35 mouse cellular contexts compared by ENCODE assay signal in the genomic region with DNA sequence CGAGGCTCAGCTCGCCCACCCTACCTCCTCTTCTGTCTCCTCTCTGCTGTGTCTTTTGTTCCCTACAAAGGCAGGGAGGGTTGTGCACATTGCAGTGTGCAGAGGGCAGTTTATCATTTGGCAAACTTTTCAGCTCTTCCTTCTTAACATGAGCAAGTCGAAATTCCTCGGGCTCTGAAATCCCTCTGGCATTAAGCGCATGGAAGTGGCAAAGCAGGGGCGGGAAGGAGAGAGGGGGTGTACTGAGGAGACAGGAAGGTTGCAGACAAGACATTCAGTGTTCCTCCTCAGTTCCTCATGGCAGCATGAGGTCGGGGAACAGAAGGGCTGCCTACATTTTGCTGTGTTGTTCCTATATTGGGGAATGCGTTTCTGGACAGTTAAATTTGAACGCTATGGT. TPM values are rescaled to one million over a fixed set of nuclear protein-coding genes. Genes with fewer than 3 reads are reported as not detected.
"Had no signal": no experiment of that assay in that cellular context is flagged by ENCODE, and none has a peak within 500 bp of the region (broad histone marks: within the 10 kb centered on the region; RNA-seq: fewer than 3 reads in every experiment).

No protein-coding gene starts in this region.

- H3K4me1 ChIP-seq: intestine, embryonic 15.5 days; kidney, embryonic 15.5 days had no signal

- H3K27me3 ChIP-seq: hindbrain, embryonic 15.5 days had no signal

- H3K9ac ChIP-seq: heart, embryonic 12.5 days; heart, embryonic 13.5 days; heart, embryonic 15.5 days; hindbrain, embryonic 12.5 days; hindbrain, embryonic 14.5 days; hindbrain, embryonic 15.5 days; intestine, embryonic 15.5 days; kidney, embryonic 15.5 days had no signal

- H3K4me2 ChIP-seq: heart, embryonic 11.5 days; heart, embryonic 12.5 days; heart, embryonic 13.5 days; heart, embryonic 15.5 days; hindbrain, embryonic 12.5 days; hindbrain, embryonic 14.5 days; hindbrain, embryonic 15.5 days; intestine, embryonic 15.5 days; kidney, embryonic 15.5 days had no signal

- H3K9me3 ChIP-seq: heart, embryonic 10.5 days; heart, embryonic 12.5 days; heart, embryonic 13.5 days; heart, embryonic 15.5 days; hindbrain, embryonic 12.5 days; hindbrain, embryonic 15.5 days; intestine, embryonic 15.5 days; kidney, embryonic 15.5 days had no signal

- H3K27ac ChIP-seq: heart, embryonic 10.5 days; heart, embryonic 13.5 days; heart, embryonic 15.5 days; hindbrain, embryonic 12.5 days; hindbrain, embryonic 14.5 days; hindbrain, embryonic 15.5 days; hindbrain, postnatal 0 days; intestine, embryonic 15.5 days; kidney, embryonic 15.5 days; kidney, postnatal 0 days; left cerebral cortex, adult 2 months had no signal

- H3K36me3 ChIP-seq: heart, embryonic 10.5 days; heart, embryonic 12.5 days; heart, embryonic 13.5 days; heart, embryonic 15.5 days; hindbrain, embryonic 12.5 days; hindbrain, embryonic 15.5 days; intestine, embryonic 15.5 days; kidney, embryonic 15.5 days had no signal

- DNase-seq: heart, postnatal 10 days; heart, postnatal 14 days; heart, postnatal 36 days; heart, postnatal 4 days; kidney, adult 11 months; kidney, adult 18-20 months; kidney, adult 2 months; kidney, adult 8-10 months; kidney, adult 9 months; kidney, postnatal 10 days; kidney, postnatal 14 days; kidney, postnatal 25 days; kidney, postnatal 36 days; kidney, postnatal 4 days; layer of hippocampus, adult 9-11 months; layer of hippocampus, postnatal 36 days had no signal

- ATAC-seq: hindbrain, embryonic 16.5 days; hindbrain, postnatal 0 days; inflammation-experienced regulatory T-cells, adult 6 months; intestine, embryonic 15.5 days; intestine, embryonic 16.5 days; intestine, postnatal 0 days had no signal

- H3K4me3 ChIP-seq: heart, embryonic 10.5 days; heart, embryonic 12.5 days; heart, embryonic 13.5 days; heart, embryonic 15.5 days; hindbrain, embryonic 12.5 days; hindbrain, embryonic 15.5 days; intestine, embryonic 15.5 days; kidney, embryonic 15.5 days; layer of hippocampus, adult 2 months; left cerebral cortex, adult 2 months had no signal

RNA-seq across cellular contexts. Expression of a gene that starts 19.9 kb away (rescaled TPM):
- total RNA-seq: heart, postnatal 10 days; heart, postnatal 14 days; heart, postnatal 25 days; heart, postnatal 36 days had no signal
